Mouse (Mus musculus) gastrocnemius, adult 8-10 months (tissue): Measurements from ENCODE around the gene Rnf41. TPM values are rescaled to one million over a fixed set of nuclear protein-coding genes. Genes with fewer than 3 reads are reported as not detected.

Experiments
- DNase-seq, 2 experiments: peaks; one replicate each; pipeline ENCODE4 v3.0.0; 2022; ENCODE audit warnings: low spot score in 2 of 2
- microRNA-seq: library from miRNA; unstranded; fragments of <30 nt; microRNA quantifications from one replicate; pipeline ENCODE4 v1.2.0, GENCODE M21; 2022
- total RNA-seq, 4 experiments: library from RNA; stranded (reverse); gene quantifications; 2 replicates each; pipeline ENCODE4 v1.2.4; 2022

Rnf41 gene
- total RNA-seq, 4 experiments from 2014 or later: 13.6 to 14.7 (median 14.1) TPM

DNA sequence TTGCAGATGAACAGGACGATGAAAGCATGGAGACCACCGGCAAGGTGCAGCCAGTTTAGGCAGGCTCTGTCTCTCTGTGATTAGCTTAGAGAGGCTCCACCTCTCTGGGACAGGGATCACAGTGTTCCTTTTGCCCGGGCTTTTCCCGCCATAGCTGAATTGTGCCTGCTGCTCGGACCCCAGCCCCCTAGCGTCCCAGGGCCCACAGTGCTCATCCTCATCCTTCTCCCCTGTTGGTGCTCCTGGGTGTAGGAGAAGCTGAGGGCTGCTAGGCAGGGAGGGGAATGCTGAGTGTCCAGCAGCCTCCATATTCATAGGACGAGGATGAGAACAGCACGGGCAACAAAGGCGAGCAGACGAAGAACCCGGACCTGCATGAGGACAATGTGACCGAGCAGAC lies 62.9 kb downstream of the Rnf41 start:
- DNase-seq: no peak

DNA sequence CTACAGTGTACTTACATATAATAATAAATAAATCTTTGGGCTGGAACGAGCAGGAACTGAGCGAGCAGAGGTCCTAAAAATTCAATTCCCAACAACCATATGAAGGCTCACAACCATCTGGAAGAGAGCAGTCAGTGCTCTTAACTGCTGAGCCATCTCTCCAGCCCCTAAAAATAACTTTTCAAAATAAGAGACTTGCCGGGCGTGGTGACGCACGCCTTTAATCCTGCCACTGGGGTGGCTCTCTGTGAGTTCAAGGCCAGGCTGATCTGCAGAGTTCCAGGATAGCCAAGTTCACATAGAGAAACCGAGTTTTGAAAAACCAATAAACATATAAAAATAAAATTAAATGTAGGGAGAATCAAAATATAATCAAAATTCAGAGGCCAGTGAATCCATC lies 74.9 kb downstream of the Rnf41 start:
- DNase-seq: no peak

DNA sequence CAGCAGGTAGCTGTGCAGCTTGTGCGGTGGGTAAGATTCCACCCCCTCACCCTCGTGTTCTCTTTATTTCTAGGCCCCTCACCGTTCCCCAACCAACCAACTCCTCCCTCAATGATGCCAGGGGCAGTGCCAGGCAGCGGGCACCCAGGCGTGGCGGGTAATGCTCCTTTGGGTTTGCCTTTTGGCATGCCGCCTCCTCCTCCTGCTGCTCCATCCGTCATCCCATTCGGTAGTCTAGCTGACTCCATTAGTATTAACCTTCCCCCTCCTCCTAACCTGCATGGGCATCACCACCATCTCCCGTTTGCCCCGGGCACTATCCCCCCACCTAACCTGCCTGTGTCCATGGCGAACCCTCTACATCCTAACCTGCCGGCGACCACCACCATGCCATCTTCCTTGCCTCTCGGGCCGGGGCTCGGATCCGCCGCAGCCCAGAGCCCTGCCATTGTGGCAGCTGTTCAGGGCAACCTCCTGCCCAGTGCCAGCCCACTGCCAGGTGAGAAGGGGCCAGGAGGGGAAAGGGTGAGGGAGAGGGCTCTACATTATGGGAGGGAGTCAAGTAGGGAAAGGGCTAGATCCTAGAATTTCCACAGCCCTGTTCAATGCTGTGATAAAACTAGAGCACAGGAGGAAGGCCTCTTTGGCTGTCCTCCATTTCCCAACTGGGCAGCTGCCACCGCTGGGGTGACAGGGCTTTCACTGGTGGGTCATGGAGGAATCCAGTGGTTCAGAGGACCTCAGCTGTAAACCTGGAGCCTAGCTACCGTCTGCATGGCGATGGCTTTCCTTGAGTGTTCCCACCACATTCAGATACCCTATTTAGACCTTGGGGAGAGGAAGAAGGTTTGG lies 76.6 kb downstream of the Rnf41 start:
- no peak for DNase-seq

DNA sequence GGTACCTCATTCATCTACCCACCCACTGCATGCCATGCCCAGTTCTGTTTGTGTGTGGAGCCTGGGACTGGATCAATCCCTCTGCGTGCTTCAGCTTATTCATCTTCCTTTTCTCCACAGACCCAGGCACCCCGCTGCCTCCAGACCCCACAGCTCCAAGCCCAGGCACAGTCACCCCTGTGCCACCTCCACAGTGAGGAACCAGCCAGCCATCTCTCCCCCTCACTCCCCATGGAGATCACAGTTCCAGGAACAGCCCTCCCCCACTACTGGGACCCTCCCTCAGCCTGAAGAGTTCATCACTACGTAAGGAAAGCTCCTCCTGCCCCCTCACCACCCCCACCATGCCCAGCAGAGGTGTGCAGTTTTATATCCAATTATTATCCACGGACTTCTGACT lies 77.3 kb downstream of the Rnf41 start:
- DNase-seq: no peak

DNA sequence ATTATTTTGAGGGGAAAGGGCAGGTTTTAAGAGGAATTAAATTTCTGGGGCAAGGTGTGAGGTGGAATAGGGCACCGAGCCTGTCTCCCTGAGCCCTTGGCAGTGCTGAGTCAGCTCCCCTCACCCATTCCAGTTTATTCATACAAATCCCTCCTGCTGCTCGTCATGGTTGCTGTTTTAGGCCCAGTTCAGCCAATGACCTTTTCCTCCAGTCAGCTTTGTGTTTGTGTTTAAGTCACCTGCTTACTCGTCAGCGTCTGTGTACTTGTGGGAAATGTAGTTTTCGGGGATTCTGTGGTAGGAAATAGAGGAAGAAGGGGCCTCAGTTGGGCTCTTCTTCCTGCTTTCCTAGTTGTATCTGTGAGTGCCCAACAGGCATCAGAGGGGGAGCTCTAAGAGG lies 77.9 kb downstream of the Rnf41 start:
- no peak for DNase-seq

DNA sequence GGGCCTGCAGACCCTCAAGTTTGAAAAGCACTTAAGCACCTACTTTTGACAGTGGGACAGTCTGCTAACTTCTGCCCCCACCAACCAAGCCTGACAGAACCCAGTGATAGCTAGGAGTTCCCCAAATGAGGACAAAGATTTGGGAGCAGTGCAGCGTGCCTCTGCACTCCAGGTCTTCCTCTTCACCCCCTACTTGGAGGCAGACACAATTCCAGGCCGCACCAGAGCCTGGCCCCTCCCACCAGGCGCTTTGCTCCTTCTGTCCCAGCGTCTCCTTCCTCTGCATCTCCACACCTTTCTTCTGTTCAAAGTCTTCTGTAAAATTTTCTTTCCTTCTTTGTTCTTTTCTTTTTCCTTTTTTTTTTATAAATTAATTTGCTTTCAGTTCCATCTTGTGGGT lies 78.3 kb downstream of the Rnf41 start:
- DNase-seq: no peak

DNA sequence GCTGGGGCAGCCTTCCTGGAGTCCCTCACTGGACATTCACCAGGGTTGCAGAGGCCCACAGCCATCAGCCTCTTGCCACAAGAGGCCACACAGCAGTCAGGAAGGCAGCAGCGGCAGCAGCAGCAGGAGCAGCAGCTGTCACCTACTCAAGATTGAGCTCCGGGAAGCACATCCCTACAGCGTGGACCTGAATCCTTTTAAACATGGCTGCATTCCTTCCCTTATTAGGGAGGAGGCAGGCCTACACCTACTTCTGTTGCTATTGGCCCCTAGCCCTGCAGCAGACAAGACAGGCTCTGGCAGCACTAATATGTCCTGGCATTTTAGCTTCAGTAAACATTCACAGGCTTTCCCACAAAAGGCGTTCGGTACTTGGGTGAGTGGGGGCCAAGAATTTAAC lies 78.8 kb downstream of the Rnf41 start:
- no peak for DNase-seq

DNA sequence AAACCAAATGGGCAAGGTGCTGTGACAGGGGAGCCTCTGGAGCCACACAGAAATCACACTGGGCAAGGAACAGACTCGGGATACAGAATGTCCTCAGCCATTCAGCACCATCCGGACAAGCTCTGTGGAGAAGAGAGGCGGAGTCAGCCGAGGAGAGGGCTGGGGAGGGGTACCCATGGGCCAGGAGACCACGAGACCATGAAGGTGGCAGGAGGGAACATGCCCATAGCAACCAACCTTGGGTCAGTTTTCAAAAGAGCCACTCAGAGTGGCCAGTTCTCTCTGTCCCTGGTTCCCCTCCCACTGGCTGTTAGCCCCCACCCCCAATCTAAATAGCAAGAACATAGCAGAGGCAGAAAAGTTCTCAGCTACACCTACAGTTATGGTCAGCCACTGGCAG lies 79.5 kb downstream of the Rnf41 start:
- DNase-seq: no peak

Small RNAs within 50 kb of the gene (microRNA-seq; reads per million reads assigned to microRNA genes)
- not detected for gene Gm25361
- gene Gm26308: not detected
- not detected for gene Mir6914
- gene Mir6915: not detected
- gene Mir8105: not detected

Other genes starting within 250 kb of the Rnf41 start
- gene Rbms2, start 231.4 kb upstream of the Rnf41 start, total RNA-seq: 10 to 100 TPM; 53.5 to 63.6 (median 60.7) TPM
- under 1 TPM; 0.36 to 0.97 (median 0.58) TPM for gene Gls2, start 217.2 kb upstream of the Rnf41 start, total RNA-seq
- 10 to 100 TPM; 30.5 to 33.5 (median 32.4) TPM for gene Spryd4, start 199.8 kb upstream of the Rnf41 start, total RNA-seq
- not detected for gene Mip, start 185.8 kb upstream of the Rnf41 start, total RNA-seq
- gene Timeless, start 179.6 kb upstream of the Rnf41 start, total RNA-seq: 1 to 10 TPM; 1.4 to 1.9 (median 1.7) TPM
- under 1 TPM in 1 of 4 experiments, not detected in 3; 0.21 TPM for gene Apon, start 157.6 kb upstream of the Rnf41 start, total RNA-seq
- not detected for gene Apof, start 143.0 kb upstream of the Rnf41 start, total RNA-seq
- gene Stat2, start 141.1 kb upstream of the Rnf41 start, total RNA-seq: 1 to 10 TPM; 1.6 to 4.5 (median 2.4) TPM
- not detected for gene Il23a, start 112.9 kb upstream of the Rnf41 start, total RNA-seq
- 1 to 10 TPM; 2.6 to 3.9 (median 3.2) TPM for gene Pan2, start 108.3 kb upstream of the Rnf41 start, total RNA-seq
- gene Cnpy2, start 89.2 kb upstream of the Rnf41 start, total RNA-seq: 10 to 100 TPM; 51.0 to 56.9 (median 52.2) TPM
- gene Cs, start 73.9 kb upstream of the Rnf41 start, total RNA-seq: 100 to 1,000 TPM; 491 to 577 (median 541) TPM
- 100 to 1,000 TPM; 409 to 479 (median 445) TPM for gene Coq10a, start 42.7 kb upstream of the Rnf41 start, total RNA-seq
- 10 to 100 TPM; 38.7 to 48.8 (median 43.2) TPM for gene Ankrd52, start 34.5 kb upstream of the Rnf41 start, total RNA-seq
- gene Slc39a5, start 10.4 kb upstream of the Rnf41 start, total RNA-seq: not detected
- gene Nabp2, start 165 bp upstream of the Rnf41 start, total RNA-seq: 10 to 100 TPM; 59.0 to 70.3 (median 63.5) TPM
- gene Smarcc2, start 47.6 kb downstream of the Rnf41 start, total RNA-seq: 10 to 100 TPM; 45.6 to 53.3 (median 49.5) TPM
- gene Myl6, start 82.5 kb downstream of the Rnf41 start, total RNA-seq: 100 to 1,000 TPM; 125 to 188 (median 158) TPM
- 10 to 100 TPM in 2 of 4 experiments, 1 to 10 TPM in 2; 8.7 to 11.7 (median 10.0) TPM for gene Myl6b, start 87.0 kb downstream of the Rnf41 start, total RNA-seq
- gene Esyt1, start 114.2 kb downstream of the Rnf41 start, total RNA-seq: 10 to 100 TPM; 10.4 to 13.5 (median 13.4) TPM
- 1 to 10 TPM; 5.7 to 7.5 (median 6.7) TPM for gene Zc3h10, start 136.1 kb downstream of the Rnf41 start, total RNA-seq
- 1,000 to 10,000 TPM in 2 of 4 experiments, 100 to 1,000 TPM in 2; 907 to 1,327 (median 1,023) TPM for gene Rpl41, start 137.6 kb downstream of the Rnf41 start, total RNA-seq
- 10 to 100 TPM; 29.0 to 39.9 (median 33.1) TPM for gene Pa2g4, start 154.3 kb downstream of the Rnf41 start, total RNA-seq
- 1 to 10 TPM; 2.1 to 2.7 (median 2.2) TPM for gene Erbb3, start 178.0 kb downstream of the Rnf41 start, total RNA-seq
- 100 to 1,000 TPM; 166 to 361 (median 250) TPM for gene Rps26, start 215.1 kb downstream of the Rnf41 start, total RNA-seq
- under 1 TPM in 3 of 4 experiments, not detected in 1; 0.24 to 0.51 (median 0.34) TPM for gene Ikzf4, start 234.3 kb downstream of the Rnf41 start, total RNA-seq